Mouse (Mus musculus) lung, embryonic 14.5 days (tissue): ENCODE measurements around the gene Slc34a2. TPM values are rescaled to one million over a fixed set of nuclear protein-coding genes. Genes with fewer than 3 reads are reported as not detected.

Source experiments
- ATAC-seq: fragments of 200-750 bp; cut with Nextera tagmentation; 2 replicates; pipeline ENCODE4 v1.8.0; 2017; ENCODE audit warnings: mild to moderate bottlenecking, moderate TSS enrichment, moderate library complexity; ENCODE audit not compliant: insufficient read depth
- DNase-seq: peaks from one replicate; pipeline ENCODE4 v3.0.0-alpha.2; 2015
- H3K27ac ChIP-seq: fragments of 300-500 bp; sonication (generic); 2 replicates; pipeline ENCODE4 v1.5.1; 2014; ENCODE audit warnings: low read depth, mild to moderate bottlenecking, moderate library complexity
- H3K27me3 ChIP-seq: fragments of 300-500 bp; sonication (generic); 2 replicates; pipeline ENCODE4 v1.6.1; 2014; ENCODE audit warnings: low read length, control low read depth; ENCODE audit not compliant: insufficient read depth
- H3K36me3 ChIP-seq: fragments of 300-500 bp; sonication (generic); 2 replicates; pipeline ENCODE4 v1.6.1; 2014; ENCODE audit warnings: control low read depth; ENCODE audit not compliant: insufficient read depth
- H3K4me1 ChIP-seq: fragments of 300-500 bp; sonication (generic); 2 replicates; pipeline ENCODE4 v1.6.1; 2014; ENCODE audit warnings: antibody characterized with exemption, control low read depth; ENCODE audit not compliant: insufficient read depth
- H3K4me2 ChIP-seq: fragments of 300-500 bp; sonication (generic); 2 replicates; pipeline ENCODE4 v1.6.1; 2014; ENCODE audit warnings: mild to moderate bottlenecking
- H3K4me3 ChIP-seq: fragments of 300-500 bp; sonication (generic); 2 replicates; pipeline ENCODE4 v1.5.1; 2014; ENCODE audit warnings: low read depth, low read length
- H3K9ac ChIP-seq: fragments of 300-500 bp; sonication (generic); 2 replicates; pipeline ENCODE4 v1.6.1; 2014
- H3K9me3 ChIP-seq: fragments of 300-500 bp; sonication (generic); 2 replicates; pipeline ENCODE4 v1.6.1; 2016; ENCODE audit warnings: low read depth, low read length, control low read depth
- CTCF ChIP-seq: IDR thresholded peaks from 2 replicates; pipeline ENCODE4 v1.5.1; 2016; ENCODE audit warnings: antibody characterized with exemption, low read depth
- WGBS: fragments of 180-500 bp; shearing (Covaris S2); extraction: QIAGEN DNeasy Blood & Tissue Kit; methylation state at CpG from one replicate; pipeline ENCODE4 v1.1.7; 2014; 5-methylcytosine and 5-hydroxymethylcytosine counted together
- polyA plus RNA-seq: library from polyadenylated mRNA; unstranded; fragments of >200 nt; fragmentation: Nextera tagmentation; extraction: Ambion mirVana; gene quantifications from 2 replicates; pipeline ENCODE4 v1.2.1, GENCODE M21; 2014

Slc34a2 gene
- polyA plus RNA-seq, 1 experiment from 2014 or later: 0.67 TPM

DNA sequence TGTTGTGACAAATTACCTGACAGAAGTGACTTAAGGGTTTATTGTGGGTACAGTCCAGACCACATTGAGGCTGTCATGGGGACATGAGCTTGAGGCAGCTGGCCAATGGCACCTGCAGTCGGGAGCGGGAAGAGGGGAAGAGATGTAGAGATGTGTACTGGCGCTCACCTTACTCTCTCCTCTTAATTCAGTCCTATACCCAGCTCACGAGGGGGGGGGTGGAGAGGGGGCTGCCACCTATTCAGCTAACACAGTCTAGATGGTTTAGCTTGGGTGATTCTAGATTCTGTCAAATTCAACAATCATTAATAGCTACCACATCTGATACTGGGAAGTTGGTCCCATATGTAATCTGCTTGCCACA is 28.1 kb upstream of the Slc34a2 start:
- no peak overlapping the region for H3K9ac ChIP-seq
- H3K4me1 ChIP-seq: no peaks in the 10 kb centered on the region
- no peaks in the 10 kb centered on the region for H3K36me3 ChIP-seq
- DNase-seq (no peak), ATAC-seq (no peak)
- WGBS: 79% methylated on average over 4 of the region's 4 CpGs
- no peak overlapping the region for H3K27ac ChIP-seq
- H3K4me3 ChIP-seq: no peak overlapping the region
- no peak overlapping the region for H3K4me2 ChIP-seq
- TF ChIP-seq CTCF: no peak
- no peaks in the 10 kb centered on the region for H3K27me3 ChIP-seq
- H3K9me3 ChIP-seq: no peaks in the 10 kb centered on the region

GRCm38 (mm10) chr5:53011327-53011726 is 26.6 kb upstream of the Slc34a2 start:
- ATAC-seq (no peak), DNase-seq (no peak)
- Histone ChIP-seq H3K4me2 (no peak overlapping the region), H3K36me3 (no peaks in the 10 kb centered on the region), H3K27ac (no peak overlapping the region), H3K9me3 (no peaks in the 10 kb centered on the region), H3K27me3 (no peaks in the 10 kb centered on the region), H3K4me3 (no peak overlapping the region), H3K4me1 (no peaks in the 10 kb centered on the region), H3K9ac (no peak overlapping the region)
- WGBS: 78% methylated on average over 3 of the region's 3 CpGs
- no peak for TF ChIP-seq CTCF

DNA sequence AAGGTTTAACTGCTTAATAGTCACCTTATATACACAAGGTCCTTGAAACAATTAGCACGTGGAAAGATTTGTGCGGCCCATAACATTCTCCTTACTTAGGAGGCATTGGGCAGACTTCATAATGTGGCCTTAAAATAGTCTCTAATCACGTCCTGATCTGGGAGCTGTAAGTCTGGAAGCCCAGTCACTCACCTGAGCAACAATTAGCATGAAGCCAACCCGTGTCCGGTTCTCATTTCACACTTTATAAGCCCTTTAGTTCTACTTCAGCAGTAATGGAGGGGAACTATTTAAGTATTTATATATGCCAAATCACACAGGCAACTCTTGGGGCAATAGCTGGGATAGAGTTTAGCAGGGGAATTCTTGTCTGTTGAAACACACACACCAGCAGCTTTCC is 21.3 kb upstream of the Slc34a2 start:
- H3K27ac ChIP-seq: no peak overlapping the region
- no peaks in the 10 kb centered on the region for H3K27me3 ChIP-seq
- H3K4me2 ChIP-seq: no peak overlapping the region
- TF ChIP-seq CTCF: no peak
- DNase-seq (no peak), ATAC-seq (no peak)
- H3K4me3 ChIP-seq: no peak overlapping the region
- H3K36me3 ChIP-seq: no peaks in the 10 kb centered on the region
- no peaks in the 10 kb centered on the region for H3K9me3 ChIP-seq
- no peaks in the 10 kb centered on the region for H3K4me1 ChIP-seq
- WGBS: 75% methylated on average over 5 of the region's 5 CpGs
- H3K9ac ChIP-seq: no peak overlapping the region

- Histone ChIP-seq H3K27me3 (no peaks in the 10 kb centered on the region), H3K4me2 (no peak overlapping the region), H3K9me3 (no peaks in the 10 kb centered on the region), H3K27ac (no peak overlapping the region), H3K4me1 (no peaks in the 10 kb centered on the region), H3K9ac (no peak overlapping the region), H3K4me3 (no peak overlapping the region), H3K36me3 (no peaks in the 10 kb centered on the region)
- WGBS: 76% methylated on average over 4 of the region's 4 CpGs
- no peak for TF ChIP-seq CTCF
- DNase-seq (no peak), ATAC-seq (no peak)
Observed at GRCm38 (mm10) chr5:53018316-53018715, 19.6 kb upstream of the Slc34a2 start.

- H3K9ac ChIP-seq: no peak overlapping the region
- H3K27ac ChIP-seq: no peak overlapping the region
- H3K4me3 ChIP-seq: no peak overlapping the region
- H3K27me3 ChIP-seq: no peaks in the 10 kb centered on the region
- ATAC-seq (no peak), DNase-seq (no peak)
- H3K4me2 ChIP-seq: no peak overlapping the region
- TF ChIP-seq CTCF: no peak
- H3K36me3 ChIP-seq: no peaks in the 10 kb centered on the region
- WGBS: 62% methylated on average over 2 of the region's 2 CpGs
- H3K9me3 ChIP-seq: no peaks in the 10 kb centered on the region
- H3K4me1 ChIP-seq: no peaks in the 10 kb centered on the region
Observed at GRCm38 (mm10) chr5:53023432-53023831, 14.4 kb upstream of the Slc34a2 start.

DNA sequence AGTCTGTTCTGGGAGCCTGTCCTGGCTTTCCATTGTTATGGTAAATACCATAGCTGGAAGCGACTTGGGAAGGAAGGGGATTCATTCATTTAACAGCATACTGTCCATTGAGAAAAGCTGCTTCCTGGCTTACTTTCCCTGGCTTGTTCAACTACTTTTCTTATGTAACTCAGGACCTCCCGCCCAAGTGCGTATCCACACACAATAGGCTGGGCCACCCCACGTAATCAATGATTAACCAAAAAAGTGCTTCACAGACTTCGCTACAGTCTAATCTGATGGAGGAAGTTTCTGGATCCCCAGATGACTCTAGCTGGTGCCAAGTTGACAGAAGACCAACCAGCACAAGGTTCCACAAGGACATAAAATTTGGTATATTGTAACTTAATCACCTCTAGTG is 14.0 kb upstream of the Slc34a2 start:
- TF ChIP-seq CTCF: no peak
- no peaks in the 10 kb centered on the region for H3K36me3 ChIP-seq
- H3K27ac ChIP-seq: no peak overlapping the region
- H3K9ac ChIP-seq: no peak overlapping the region
- H3K9me3 ChIP-seq: no peaks in the 10 kb centered on the region
- H3K4me3 ChIP-seq: no peak overlapping the region
- WGBS: 77% methylated on average over 5 of the region's 5 CpGs
- DNase-seq (peak; percentile 17), ATAC-seq (no peak)
- H3K4me2 ChIP-seq: no peak overlapping the region
- H3K27me3 ChIP-seq: no peaks in the 10 kb centered on the region
- no peaks in the 10 kb centered on the region for H3K4me1 ChIP-seq

DNA sequence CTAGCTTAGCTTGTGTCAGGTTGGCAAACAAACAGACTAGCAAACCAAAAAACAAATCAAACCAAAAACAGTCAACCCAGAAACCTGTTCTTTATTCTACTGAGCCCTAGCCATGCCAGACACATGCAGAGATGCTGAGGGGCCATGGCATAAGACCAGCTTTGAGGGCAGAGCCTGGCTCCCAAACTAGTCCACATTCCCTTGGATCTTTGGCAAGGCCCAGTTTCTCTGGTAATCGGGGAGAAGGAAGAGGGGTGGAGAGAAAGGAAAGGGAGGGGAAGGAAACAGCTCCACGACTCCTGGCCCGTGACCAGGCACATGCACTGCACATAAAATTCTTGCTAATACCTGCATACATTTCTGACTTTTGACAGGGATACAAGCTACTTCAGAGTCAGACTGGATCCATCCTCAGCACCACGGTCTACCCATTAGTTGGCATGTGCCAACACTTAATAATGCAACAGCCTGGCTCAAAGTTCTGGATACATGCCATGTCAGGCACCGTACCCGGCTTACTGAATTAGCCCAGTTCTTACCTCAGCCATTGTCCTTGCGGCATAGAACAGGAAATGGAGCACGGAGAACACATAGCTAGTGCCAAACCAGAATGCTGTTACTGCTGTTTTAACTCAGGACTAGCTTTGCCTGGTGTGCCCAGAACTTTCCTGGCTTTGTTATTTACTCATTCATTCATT is 12.5 kb upstream of the Slc34a2 start:
- no peak overlapping the region for H3K9ac ChIP-seq
- no peak for TF ChIP-seq CTCF
- H3K4me1 ChIP-seq: no peaks in the 10 kb centered on the region
- WGBS: 83% methylated on average over 8 of the region's 8 CpGs
- ATAC-seq: no peak
- no peak overlapping the region for H3K4me3 ChIP-seq
- no peak for DNase-seq
- no peak overlapping the region for H3K4me2 ChIP-seq
- H3K36me3 ChIP-seq: no peaks in the 10 kb centered on the region
- H3K9me3 ChIP-seq: no peaks in the 10 kb centered on the region
- no peaks in the 10 kb centered on the region for H3K27me3 ChIP-seq
- no peak overlapping the region for H3K27ac ChIP-seq

DNA sequence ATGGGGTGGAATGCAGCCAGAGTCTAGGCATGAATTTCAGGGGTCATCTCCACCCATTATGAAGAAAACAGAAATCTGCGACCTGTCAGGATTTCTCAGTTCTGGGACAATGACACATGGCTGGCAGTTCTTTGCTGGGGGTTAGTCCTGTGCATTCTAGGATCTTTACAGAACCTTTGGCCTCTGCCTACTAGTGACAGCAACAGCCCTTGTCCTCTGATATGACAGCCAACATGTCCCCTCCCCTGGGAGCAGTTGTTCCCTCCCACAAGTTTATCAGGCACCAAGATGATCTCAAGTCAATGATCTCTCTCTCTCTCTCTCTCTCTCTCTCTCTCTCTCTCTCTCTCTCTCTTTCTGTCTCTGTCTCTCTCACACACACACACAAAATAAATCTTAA is 6.5 kb upstream of the Slc34a2 start:
- Histone ChIP-seq H3K9ac (no peak overlapping the region), H3K4me1 (no peaks in the 10 kb centered on the region), H3K36me3 (no peaks in the 10 kb centered on the region), H3K27me3 (no peaks in the 10 kb centered on the region), H3K4me2 (no peak overlapping the region), H3K9me3 (no peaks in the 10 kb centered on the region), H3K27ac (no peak overlapping the region), H3K4me3 (no peak overlapping the region)
- TF ChIP-seq CTCF: no peak
- DNase-seq (no peak), ATAC-seq (no peak)
- 52% methylated on average over 1 of the region's 1 CpGs for WGBS
